ENCODE assay signal across 7 mouse cellular contexts in genomic region chr2:165778927-165779326, GRCm38 (mm10).
DNase-seq lines count a peak whose midpoint lies in the region; ATAC-seq lines count a peak whose summit lies in the region.

No protein-coding gene starts in this region.

- peak; percentile 52 for ATAC-seq in inflammation-experienced regulatory T-cells, adult 6 months
- peak; percentile 44; the same call in 1 of the 2 replicates for ATAC-seq in midbrain, embryonic 12.5 days (ENCODE audit: low FRiP score, low read depth)

- no peaks in the 10 kb centered on the region for H3K27me3 ChIP-seq in midbrain, embryonic 12.5 days

- H3K4me1 ChIP-seq in midbrain, embryonic 12.5 days: peaks cover 9% of the 10 kb centered on the region; the same call in 1 of the 2 replicates

- H3K27ac ChIP-seq in midbrain, embryonic 12.5 days (replicated peaks): peak overlapping the region; percentile 64

- H3K9me3 ChIP-seq in midbrain, embryonic 12.5 days: no peaks in the 10 kb centered on the region

- 28% methylated on average over 6 of the region's 6 CpGs for WGBS in midbrain, embryonic 12.5 days

- no peak overlapping the region for H3K4me3 ChIP-seq in midbrain, embryonic 12.5 days

- H3K9ac ChIP-seq in midbrain, embryonic 12.5 days (replicated peaks): no peak overlapping the region

- DNase-seq in adrenal gland, adult (ENCODE audit: inconsistent age in 2 of 2, low spot score in 1 of 2): peak; percentile 69 to 89
- DNase-seq in cerebellum, postnatal 36 days: peak; percentile 79 to 86
- DNase-seq in frontal cortex, postnatal 36 days (ENCODE audit: low spot score in 2 of 2): peak; percentile 78 to 91
- peak; percentile 64 to 70 for DNase-seq in left cerebral cortex, adult 8-10 months (ENCODE audit: low spot score in 2 of 2)
- peak; percentile 72 for DNase-seq in right cerebral cortex, postnatal 4 days

- H3K36me3 ChIP-seq in midbrain, embryonic 12.5 days: peaks cover 11% of the 10 kb centered on the region

- no peak overlapping the region for H3K4me2 ChIP-seq in midbrain, embryonic 12.5 days (replicated peaks)
